ENCODE assay signal across 19 mouse cellular contexts in the genomic region with DNA sequence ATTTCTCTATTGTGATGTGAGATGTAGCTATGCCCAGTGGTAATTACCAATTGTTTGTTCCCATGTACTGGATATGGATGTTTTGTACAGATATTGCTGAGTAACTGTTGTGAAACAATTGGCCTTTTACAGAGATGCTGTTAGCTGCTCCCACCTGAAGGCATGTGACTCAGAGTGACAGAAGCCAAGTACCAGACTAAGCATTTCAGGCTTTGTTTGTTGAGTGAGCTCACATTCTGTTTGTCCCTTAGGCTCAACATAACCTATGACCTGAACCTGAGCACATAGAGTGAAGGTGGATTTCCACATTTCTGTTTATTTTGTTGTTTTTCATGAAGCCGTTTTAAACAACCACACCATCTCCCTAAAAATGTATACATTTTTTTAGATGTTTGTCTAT.
DNase-seq lines count a peak whose midpoint lies in the region; ATAC-seq and TF ChIP-seq lines count a peak whose summit lies in the region.
"Had no signal": no experiment of that assay in that cellular context is flagged by ENCODE, and none has a peak within 500 bp of the region (broad histone marks: within the 10 kb centered on the region; RNA-seq: fewer than 3 reads in every experiment).

No protein-coding gene starts in this region.

- DNase-seq in liver, adult 2 months (ENCODE audit: extremely low read depth, low read depth, low spot score): peak; percentile 93
- DNase-seq in liver, embryonic 11.5 days (ENCODE audit: low spot score): no peak
- DNase-seq in adipocyte (ENCODE audit: low spot score): peak; percentile 12
- peak; percentile 2 to 9 (median 4) for DNase-seq in liver, embryonic 14.5 days (ENCODE audit: low read depth in 3 of 3, low spot score in 3 of 3)
- no peak for DNase-seq in stomach, postnatal 0 days (ENCODE audit: low spot score)
- no peak for DNase-seq in cerebellum, postnatal 36 days
- no peak for DNase-seq in kidney, postnatal 25 days
- DNase-seq in left cerebral cortex, adult 18-20 months (ENCODE audit: low spot score in 2 of 2): no peak
- DNase-seq: adrenal gland, postnatal 10 days; cerebellum, adult 11 months; cerebellum, adult 8-10 months; heart, adult 2 months; heart, postnatal 14 days had no signal

- no peak overlapping the region for H3K27ac ChIP-seq in liver, adult 2 months (replicated peaks; ENCODE audit: insufficient read depth, low read depth, low read length)
- no peak overlapping the region for H3K27ac ChIP-seq in liver, embryonic 11.5 days (ENCODE audit: low read depth, low read length)
- H3K27ac ChIP-seq in liver, embryonic 14.5 days: no peak overlapping the region
- no peak overlapping the region for H3K27ac ChIP-seq in stomach, postnatal 0 days (replicated peaks)
- H3K27ac ChIP-seq: embryonic facial prominence, embryonic 15.5 days; forebrain, embryonic 15.5 days; heart, adult 2 months; heart, embryonic 15.5 days; hindbrain, embryonic 15.5 days had no signal

- no peaks in the 10 kb centered on the region for H3K27me3 ChIP-seq in liver, adult 2 months (ENCODE audit: control insufficient read depth, insufficient read depth, low read length)
- H3K27me3 ChIP-seq in liver, embryonic 11.5 days (replicated peaks; ENCODE audit: control insufficient read depth, insufficient read depth, low read length): no peaks in the 10 kb centered on the region
- H3K27me3 ChIP-seq in liver, embryonic 14.5 days (ENCODE audit: control insufficient read depth, insufficient read depth, low read length): no peaks in the 10 kb centered on the region
- no peaks in the 10 kb centered on the region for H3K27me3 ChIP-seq in stomach, postnatal 0 days (ENCODE audit: control insufficient read depth, insufficient read depth, low read length)
- H3K27me3 ChIP-seq: embryonic facial prominence, embryonic 15.5 days; forebrain, embryonic 15.5 days; heart, embryonic 15.5 days; hindbrain, embryonic 15.5 days had no signal

- TF ChIP-seq EP300 in liver, embryonic 14.5 days (IDR thresholded peaks at IDR 0.05; ENCODE audit: low read depth): no peak
- TF ChIP-seq EP300 in stomach, postnatal 0 days (optimal IDR thresholded peaks at IDR 0.05): no peak

- H3K9ac ChIP-seq in liver, adult 2 months (ENCODE audit: low read depth, low read length): no peak overlapping the region
- no peak overlapping the region for H3K9ac ChIP-seq in liver, embryonic 11.5 days (ENCODE audit: low read depth, low read length)
- no peak overlapping the region for H3K9ac ChIP-seq in liver, embryonic 14.5 days (replicated peaks)
- no peak overlapping the region for H3K9ac ChIP-seq in stomach, postnatal 0 days (ENCODE audit: low read length)
- H3K9ac ChIP-seq: embryonic facial prominence, embryonic 15.5 days; forebrain, embryonic 15.5 days; heart, embryonic 15.5 days; hindbrain, embryonic 15.5 days had no signal

- no peak; the same call in 1 of the 2 replicates for ATAC-seq in liver, embryonic 11.5 days (replicated peaks; ENCODE audit: low FRiP score)
- peak; percentile 80 for ATAC-seq in liver, embryonic 14.5 days (ENCODE audit: insufficient read depth)
- ATAC-seq in stomach, postnatal 0 days (ENCODE audit: low FRiP score, low TSS enrichment): peak; percentile 40; the same call in 1 of the 2 replicates
- ATAC-seq: forebrain, embryonic 15.5 days had no signal

- H3K9me3 ChIP-seq in liver, embryonic 11.5 days (ENCODE audit: control insufficient read depth, low read length): no peaks in the 10 kb centered on the region
- no peaks in the 10 kb centered on the region for H3K9me3 ChIP-seq in liver, embryonic 14.5 days (ENCODE audit: control insufficient read depth, low read length)
- no peaks in the 10 kb centered on the region for H3K9me3 ChIP-seq in stomach, postnatal 0 days (ENCODE audit: control insufficient read depth, low read length)
- H3K9me3 ChIP-seq: embryonic facial prominence, embryonic 15.5 days; forebrain, embryonic 15.5 days; heart, embryonic 15.5 days; hindbrain, embryonic 15.5 days had no signal

- H3K36me3 ChIP-seq in liver, adult 2 months (ENCODE audit: control insufficient read depth, insufficient read depth, low read length): no peaks in the 10 kb centered on the region
- no peaks in the 10 kb centered on the region for H3K36me3 ChIP-seq in liver, embryonic 11.5 days (ENCODE audit: control insufficient read depth, insufficient read depth, low read length)
- no peaks in the 10 kb centered on the region for H3K36me3 ChIP-seq in liver, embryonic 14.5 days (replicated peaks; ENCODE audit: control insufficient read depth, insufficient read depth, low read depth)
- no peaks in the 10 kb centered on the region for H3K36me3 ChIP-seq in stomach, postnatal 0 days (ENCODE audit: control insufficient read depth, insufficient read depth, low read length)
- H3K36me3 ChIP-seq: embryonic facial prominence, embryonic 15.5 days; forebrain, embryonic 15.5 days; heart, embryonic 15.5 days; hindbrain, embryonic 15.5 days had no signal

- TF ChIP-seq CTCF in liver, adult 2 months (IDR thresholded peaks at IDR 0.05; ENCODE audit: low read depth, low read length): no peak
- TF ChIP-seq CTCF in liver, embryonic 14.5 days (IDR thresholded peaks at IDR 0.05; ENCODE audit: low read depth): no peak
- TF ChIP-seq CTCF in stomach, postnatal 0 days (IDR thresholded peaks at IDR 0.05; ENCODE audit: low read depth): no peak

- H3K4me2 ChIP-seq in liver, embryonic 11.5 days: no peak overlapping the region
- H3K4me2 ChIP-seq in liver, embryonic 14.5 days (ENCODE audit: low read depth): no peak overlapping the region
- H3K4me2 ChIP-seq in stomach, postnatal 0 days (replicated peaks; ENCODE audit: low read depth): no peak overlapping the region
- H3K4me2 ChIP-seq: embryonic facial prominence, embryonic 15.5 days; forebrain, embryonic 15.5 days; heart, embryonic 11.5 days; heart, embryonic 15.5 days; hindbrain, embryonic 15.5 days had no signal

- H3K79me2 ChIP-seq in liver, adult 2 months (ENCODE audit: control insufficient read depth, insufficient read depth, low read length): no peaks in the 10 kb centered on the region

- H3K4me3 ChIP-seq in liver, adult 2 months (ENCODE audit: insufficient read depth, low read depth, low read length): no peak overlapping the region
- no peak overlapping the region for H3K4me3 ChIP-seq in liver, embryonic 11.5 days (ENCODE audit: low read depth, low read length)
- no peak overlapping the region for H3K4me3 ChIP-seq in liver, embryonic 14.5 days (ENCODE audit: insufficient read depth in 1 of 2, low read depth in 2 of 2, low read length in 2 of 2)
- no peak overlapping the region for H3K4me3 ChIP-seq in stomach, postnatal 0 days (ENCODE audit: low read depth, low read length)
- H3K4me3 ChIP-seq: embryonic facial prominence, embryonic 15.5 days; erythroblast, embryonic 14.5 days; forebrain, embryonic 15.5 days; heart, adult 2 months; heart, embryonic 15.5 days; hindbrain, embryonic 15.5 days had no signal

- no peak for TF ChIP-seq POLR2A in liver, adult 2 months (IDR thresholded peaks at IDR 0.05; ENCODE audit: extremely low read depth, insufficient read depth, low read length)

- 19% methylated on average over 1 of the region's 1 CpGs for WGBS in liver, adult 2 months
- WGBS in liver, embryonic 11.5 days: 78% methylated on average over 1 of the region's 1 CpGs
- WGBS in liver, embryonic 14.5 days (ENCODE audit: insufficient replicate concordance): 62% methylated on average over 1 of the region's 1 CpGs
- WGBS in stomach, postnatal 0 days: 56% methylated on average over 1 of the region's 1 CpGs

- no peaks in the 10 kb centered on the region; the same call in 1 of the 2 replicates for H3K4me1 ChIP-seq in liver, adult 2 months (ENCODE audit: control insufficient read depth, insufficient read depth, low read length)
- no peaks in the 10 kb centered on the region for H3K4me1 ChIP-seq in liver, embryonic 11.5 days (replicated peaks; ENCODE audit: control insufficient read depth, insufficient read depth, low read length)
- H3K4me1 ChIP-seq in liver, embryonic 14.5 days (replicated peaks; ENCODE audit: control insufficient read depth in 2 of 2, insufficient read depth in 2 of 2, low read length in 1 of 2): no peaks in the 10 kb centered on the region
- H3K4me1 ChIP-seq in stomach, postnatal 0 days (replicated peaks; ENCODE audit: control insufficient read depth, insufficient read depth): no peaks in the 10 kb centered on the region
- H3K4me1 ChIP-seq: embryonic facial prominence, embryonic 15.5 days; forebrain, embryonic 15.5 days; heart, embryonic 15.5 days; hindbrain, embryonic 15.5 days had no signal

Comparison
In these comparisons a context has a peak if more than half of its experiments do, and no peak if none do; other contexts are left out.
1. DNase-seq: peak in liver, adult 2 months (single experiment), adipocyte (single experiment) and liver, embryonic 14.5 days (3 of 3); none in liver, embryonic 11.5 days (single experiment), stomach, postnatal 0 days (single experiment), cerebellum, postnatal 36 days (0 of 2), kidney, postnatal 25 days (0 of 2) and left cerebral cortex, adult 18-20 months (0 of 2).